Mouse (Mus musculus): Measurements from ENCODE around the gene D3Ertd254e.
A peak's percentile ranks its signal among the peaks of the same experiment; 100 is the strongest.
"Not testable (repeated sequence)": the region's sequence is repeated elsewhere in the genome, so short reads cannot be mapped to it uniquely, and the experiment has no call there.

Gene D3Ertd254e

GRCm38 (mm10) chr3:36150934-36151686 lies at the start of gene D3Ertd254e:
TSS of gene D3Ertd254e (plus strand) at chr3:36151017.
- peak; percentile 83 to 84 for DNase-seq

- DNase-seq = no peak
These were observed 34.7 kb upstream of the D3Ertd254e start for GRCm38 (mm10) chr3:36116076-36116475.

GRCm38 (mm10) chr3:36119684-36120548 lies 30.9 kb upstream of the D3Ertd254e start:
- DNase-seq = no peak

GRCm38 (mm10) chr3:36126176-36126575 lies 24.6 kb upstream of the D3Ertd254e start:
- not testable (repeated sequence) for DNase-seq

- DNase-seq = no peak
These were observed 14.7 kb upstream of the D3Ertd254e start for GRCm38 (mm10) chr3:36136152-36136551.

GRCm38 (mm10) chr3:36137560-36137959 lies 13.3 kb upstream of the D3Ertd254e start:
- DNase-seq = no peak

GRCm38 (mm10) chr3:36138171-36138660 lies 12.6 kb upstream of the D3Ertd254e start:
- no peak for DNase-seq

- DNase-seq = no peak
These were observed 11.8 kb upstream of the D3Ertd254e start for GRCm38 (mm10) chr3:36138996-36139395.

- no peak for DNase-seq
These were observed 282 bp upstream of the D3Ertd254e start for GRCm38 (mm10) chr3:36150537-36150933.

- no peak for DNase-seq
These were observed 4.5 kb downstream of the D3Ertd254e start for GRCm38 (mm10) chr3:36155268-36155667.

GRCm38 (mm10) chr3:36170670-36171210 lies 19.9 kb downstream of the D3Ertd254e start:
- no peak for DNase-seq

GRCm38 (mm10) chr3:36171348-36171747 lies 20.5 kb downstream of the D3Ertd254e start:
- DNase-seq = no peak

- no peak for DNase-seq
These were observed 22.9 kb downstream of the D3Ertd254e start for GRCm38 (mm10) chr3:36173761-36174160.

- peak; percentile 33 to 43 for DNase-seq
These were observed 30.7 kb downstream of the D3Ertd254e start for GRCm38 (mm10) chr3:36181519-36181918.

GRCm38 (mm10) chr3:36186510-36186909 lies 35.7 kb downstream of the D3Ertd254e start:
- no peak for DNase-seq

- no peak for DNase-seq
These were observed 38.4 kb downstream of the D3Ertd254e start for GRCm38 (mm10) chr3:36189243-36189642.

GRCm38 (mm10) chr3:36201098-36201497 lies 50.3 kb downstream of the D3Ertd254e start:
- DNase-seq = no peak

GRCm38 (mm10) chr3:36202932-36203331 lies 52.1 kb downstream of the D3Ertd254e start:
- no peak for DNase-seq

GRCm38 (mm10) chr3:36207520-36208264 lies 56.9 kb downstream of the D3Ertd254e start:
- no peak for DNase-seq

- peak; percentile 36 to 46 for DNase-seq
These were observed 59.1 kb downstream of the D3Ertd254e start for GRCm38 (mm10) chr3:36209776-36210555.

- DNase-seq = peak in 1 of 2 experiments; percentile 6
These were observed 60.1 kb downstream of the D3Ertd254e start for GRCm38 (mm10) chr3:36210939-36211338.

GRCm38 (mm10) chr3:36212758-36213157 lies 61.9 kb downstream of the D3Ertd254e start:
- DNase-seq = no peak

Measured in cerebellum, postnatal 36 days (tissue).